29 mouse cellular contexts compared by ENCODE assay signal in genomic region chr3:57563627-57564026, GRCm38 (mm10). TPM values are rescaled to one million over a fixed set of nuclear protein-coding genes. Genes with fewer than 3 reads are reported as not detected.
A peak's percentile ranks its signal among the peaks of the same experiment; 100 is the strongest.
DNase-seq lines count a peak whose midpoint lies in the region; ATAC-seq lines count a peak whose summit lies in the region.
"Had no signal": no experiment of that assay in that cellular context is flagged by ENCODE, and none has a peak within 500 bp of the region (broad histone marks: within the 10 kb centered on the region; RNA-seq: fewer than 3 reads in every experiment).

No protein-coding gene starts in this region.

- ATAC-seq in heart, embryonic 13.5 days (ENCODE audit: extremely low read depth, insufficient number of reproducible peaks, low FRiP score, low TSS enrichment): no peak
- no peak for ATAC-seq in kidney, embryonic 16.5 days (ENCODE audit: low FRiP score, low TSS enrichment)
- ATAC-seq in kidney, embryonic 15.5 days (replicated peaks; ENCODE audit: low FRiP score): no peak
- no peak for ATAC-seq in embryonic facial prominence, embryonic 15.5 days (ENCODE audit: insufficient number of reproducible peaks, low FRiP score, low TSS enrichment, low read depth)
- ATAC-seq: forebrain, embryonic 15.5 days; intestine, embryonic 15.5 days; Patski had no signal

- H3K4me2 ChIP-seq in heart, embryonic 13.5 days: 0 out of 2 replicates have a peak overlapping the region, but pooled peaks have one; percentile 9
- H3K4me2 ChIP-seq in kidney, embryonic 16.5 days (replicated peaks; ENCODE audit: low read depth, low read length): no peak overlapping the region
- H3K4me2 ChIP-seq in kidney, embryonic 15.5 days: no peak overlapping the region
- H3K4me2 ChIP-seq in embryonic facial prominence, embryonic 15.5 days (replicated peaks): no peak overlapping the region
- H3K4me2 ChIP-seq: embryonic facial prominence, embryonic 12.5 days; forebrain, embryonic 12.5 days; forebrain, embryonic 15.5 days; hindbrain, embryonic 12.5 days; hindbrain, embryonic 15.5 days; intestine, embryonic 15.5 days had no signal

- 50% methylated on average over 5 of the region's 5 CpGs for WGBS in heart, embryonic 13.5 days
- 86% methylated on average over 5 of the region's 5 CpGs for WGBS in kidney, embryonic 16.5 days
- 89% methylated on average over 5 of the region's 5 CpGs for WGBS in kidney, embryonic 15.5 days
- WGBS in embryonic facial prominence, embryonic 15.5 days: 87% methylated on average over 5 of the region's 5 CpGs

- no peaks in the 10 kb centered on the region for H3K27me3 ChIP-seq in heart, embryonic 13.5 days (replicated peaks)
- H3K27me3 ChIP-seq in kidney, embryonic 16.5 days (ENCODE audit: insufficient read depth, low read length): no peaks in the 10 kb centered on the region
- H3K27me3 ChIP-seq in kidney, embryonic 15.5 days: no peaks in the 10 kb centered on the region
- H3K27me3 ChIP-seq in embryonic facial prominence, embryonic 15.5 days: no peaks in the 10 kb centered on the region
- H3K27me3 ChIP-seq: embryonic facial prominence, embryonic 12.5 days; forebrain, embryonic 12.5 days; forebrain, embryonic 15.5 days; hindbrain, embryonic 12.5 days; hindbrain, embryonic 15.5 days; intestine, embryonic 15.5 days; Patski had no signal

- peaks cover 44% of the 10 kb centered on the region for H3K36me3 ChIP-seq in heart, embryonic 13.5 days
- peaks cover 21% of the 10 kb centered on the region; the same call in 1 of the 2 replicates for H3K36me3 ChIP-seq in kidney, embryonic 16.5 days (ENCODE audit: insufficient read depth, low read length)
- peaks cover 20% of the 10 kb centered on the region for H3K36me3 ChIP-seq in kidney, embryonic 15.5 days
- H3K36me3 ChIP-seq in embryonic facial prominence, embryonic 15.5 days: peaks cover 20% of the 10 kb centered on the region
- H3K36me3 ChIP-seq: forebrain, embryonic 15.5 days; G1E; hindbrain, embryonic 12.5 days; hindbrain, embryonic 15.5 days; intestine, embryonic 15.5 days had no signal

- H3K9me3 ChIP-seq in heart, embryonic 13.5 days: no peaks in the 10 kb centered on the region
- no peaks in the 10 kb centered on the region for H3K9me3 ChIP-seq in kidney, embryonic 16.5 days (ENCODE audit: low read length)
- no peaks in the 10 kb centered on the region for H3K9me3 ChIP-seq in kidney, embryonic 15.5 days (replicated peaks)
- no peaks in the 10 kb centered on the region for H3K9me3 ChIP-seq in embryonic facial prominence, embryonic 15.5 days (replicated peaks)
- H3K9me3 ChIP-seq: embryonic facial prominence, embryonic 12.5 days; forebrain, embryonic 12.5 days; forebrain, embryonic 15.5 days; G1E; heart, embryonic 10.5 days; hindbrain, embryonic 12.5 days; hindbrain, embryonic 15.5 days; intestine, embryonic 15.5 days had no signal

- H3K9ac ChIP-seq in heart, embryonic 13.5 days: no peak overlapping the region
- H3K9ac ChIP-seq in kidney, embryonic 16.5 days (replicated peaks; ENCODE audit: low read length): no peak overlapping the region
- no peak overlapping the region for H3K9ac ChIP-seq in kidney, embryonic 15.5 days
- no peak overlapping the region for H3K9ac ChIP-seq in embryonic facial prominence, embryonic 15.5 days
- H3K9ac ChIP-seq: embryonic facial prominence, embryonic 12.5 days; forebrain, embryonic 12.5 days; forebrain, embryonic 15.5 days; hindbrain, embryonic 12.5 days; hindbrain, embryonic 15.5 days; intestine, embryonic 15.5 days had no signal

- H3K4me1 ChIP-seq in heart, embryonic 13.5 days: peaks cover 32% of the 10 kb centered on the region
- peaks cover 7% of the 10 kb centered on the region; the same call in 1 of the 2 replicates for H3K4me1 ChIP-seq in kidney, embryonic 16.5 days (ENCODE audit: insufficient read depth, low read length)
- peaks cover 8% of the 10 kb centered on the region for H3K4me1 ChIP-seq in kidney, embryonic 15.5 days
- H3K4me1 ChIP-seq in embryonic facial prominence, embryonic 15.5 days: peaks cover 9% of the 10 kb centered on the region; the same call in 1 of the 2 replicates
- H3K4me1 ChIP-seq: forebrain, embryonic 12.5 days; forebrain, embryonic 15.5 days; hindbrain, embryonic 12.5 days; hindbrain, embryonic 15.5 days; intestine, embryonic 15.5 days had no signal

- no peak overlapping the region for H3K4me3 ChIP-seq in heart, embryonic 13.5 days
- H3K4me3 ChIP-seq in kidney, embryonic 16.5 days (ENCODE audit: low read length): no peak overlapping the region
- no peak overlapping the region for H3K4me3 ChIP-seq in kidney, embryonic 15.5 days (replicated peaks)
- H3K4me3 ChIP-seq in embryonic facial prominence, embryonic 15.5 days (replicated peaks): no peak overlapping the region
- H3K4me3 ChIP-seq: embryonic facial prominence, embryonic 12.5 days; erythroblast, embryonic 14.5 days; forebrain, embryonic 12.5 days; forebrain, embryonic 15.5 days; heart, embryonic 10.5 days; hindbrain, embryonic 12.5 days; hindbrain, embryonic 15.5 days; intestine, embryonic 15.5 days had no signal

- DNase-seq in adrenal gland, adult 2 months: peak; percentile 37
- no peak for DNase-seq in adrenal gland, postnatal 36 days
- DNase-seq in heart, adult 18-20 months: no peak
- no peak for DNase-seq in retina, postnatal 1 day
- DNase-seq: adrenal gland, postnatal 14 days; cerebellum, adult 11-12 months; cerebellum, adult 8-10 months; cerebellum, postnatal 10 days; cerebellum, postnatal 36 days; gastrocnemius, postnatal 10 days; gastrocnemius, postnatal 36 days; heart, postnatal 10 days; kidney, adult 11 months; kidney, adult 8-10 months had no signal

- H3K27ac ChIP-seq in heart, embryonic 13.5 days (replicated peaks): peak overlapping the region; percentile 50; the same call in 1 of the 2 replicates
- H3K27ac ChIP-seq in kidney, embryonic 16.5 days (ENCODE audit: low read length): peak overlapping the region; percentile 20; the same call in 1 of the 2 replicates
- H3K27ac ChIP-seq in kidney, embryonic 15.5 days: no peak overlapping the region; the same call in 1 of the 2 replicates
- H3K27ac ChIP-seq in embryonic facial prominence, embryonic 15.5 days (replicated peaks): 0 out of 2 replicates have a peak overlapping the region, but pooled peaks have one; percentile 1
- H3K27ac ChIP-seq: forebrain, embryonic 12.5 days; forebrain, embryonic 15.5 days; heart, embryonic 10.5 days; hindbrain, embryonic 12.5 days; hindbrain, embryonic 15.5 days; intestine, embryonic 15.5 days had no signal

RNA-seq across cellular contexts. Expression of gene Wwtr1, which starts 12.1 kb away (rescaled TPM):
- 10 to 100 TPM; 34.9 to 38.5 TPM for total RNA-seq in adrenal gland, adult 2 months (2021)
- polyA plus RNA-seq in adrenal gland, adult 2 months (2012; rRNA removed): 26.6 and 32.0 TPM in 2 replicates
- total RNA-seq in adrenal gland, postnatal 36 days (2021): 10 to 100 TPM; 42.9 to 48.9 TPM
- 13.8 and 16.1 TPM in 2 replicates for polyA plus RNA-seq in heart, embryonic 13.5 days (2015; fragmentation: Nextera tagmentation; extraction: Ambion mirVana)
- total RNA-seq in heart, adult 18-20 months (2021): 10 to 100 TPM; 39.4 to 47.3 TPM
- 17.9 and 20.5 TPM in 2 replicates for polyA plus RNA-seq in kidney, embryonic 16.5 days (2015; fragmentation: Nextera tagmentation; extraction: Ambion mirVana)
- 15.9 and 17.4 TPM in 2 replicates for polyA plus RNA-seq in kidney, embryonic 15.5 days (2015; fragmentation: Nextera tagmentation; extraction: Ambion mirVana)
- polyA plus RNA-seq in embryonic facial prominence, embryonic 15.5 days (2015; fragmentation: Nextera tagmentation; extraction: Ambion mirVana): 32.1 and 37.2 TPM in 2 replicates
- total RNA-seq: granulocyte monocyte progenitor cell, adult 5-6 weeks had no signal
- polyA plus RNA-seq: erythroblast, embryonic 14.5 days; G1E had no signal
